Mouse (Mus musculus): Measurements from ENCODE around the gene Diexf. TPM values are rescaled to one million over a fixed set of nuclear protein-coding genes. Genes with fewer than 3 reads are reported as not detected.

Diexf gene
- polyA plus RNA-seq, 1 experiment, result 13.0 TPM

GRCm38 (mm10) chr1:193152872-193153271 lies 22.8 kb upstream of the Diexf start, which contains the start of gene Irf6:
Irf6 (plus strand) TSS chr1:193153111.
- 2% methylated on average over 30 of the region's 30 CpGs for WGBS
- DNase-seq, result peak; percentile 94
- H3K27ac ChIP-seq (ENCODE audit: insufficient read depth, low read depth, low read length), result peak within 1 kb of the TSS; percentile 32; the same call in 1 of the 2 replicates

GRCm38 (mm10) chr1:193151134-193151533 lies 21.1 kb upstream of the Diexf start:
- 68% methylated on average over 7 of the region's 7 CpGs for WGBS
- Histone ChIP-seq H3K4me1 (ENCODE audit: control insufficient read depth, insufficient read depth, low read length) (peaks cover 12% of the 10 kb centered on the region), H3K27ac (ENCODE audit: insufficient read depth, low read depth, low read length) (no peak overlapping the region), H3K36me3 (ENCODE audit: control insufficient read depth, insufficient read depth, low read length) (no peaks in the 10 kb centered on the region), H3K27me3 (replicated peaks; ENCODE audit: control insufficient read depth, insufficient read depth, low read length) (no peaks in the 10 kb centered on the region), H3K4me3 (ENCODE audit: insufficient read depth, low read depth, low read length) (no peak overlapping the region)
- no peak for DNase-seq
- TF ChIP-seq CTCF (conservative IDR thresholded peaks at IDR 0.05; ENCODE audit: insufficient read depth, insufficient read length, low read depth, low read length) (no peak), POLR2A (IDR thresholded peaks at IDR 0.05; ENCODE audit: low read depth, low read length) (no peak)

More at GRCm38 (mm10) chr1:193152872-193153271, 22.8 kb upstream of the Diexf start, which contains the start of gene Irf6:
- TF ChIP-seq CTCF (conservative IDR thresholded peaks at IDR 0.05; ENCODE audit: insufficient read depth, insufficient read length, low read depth, low read length), result no peak
- peak; percentile 71 for TF ChIP-seq POLR2A (IDR thresholded peaks at IDR 0.05; ENCODE audit: low read depth, low read length)
- Histone ChIP-seq H3K36me3 (ENCODE audit: control insufficient read depth, insufficient read depth, low read length) (no peaks in the 10 kb centered on the region), H3K4me1 (ENCODE audit: control insufficient read depth, insufficient read depth, low read length) (peaks cover 14% of the 10 kb centered on the region), H3K4me3 (ENCODE audit: insufficient read depth, low read depth, low read length) (peak within 1 kb of the TSS; percentile 77), H3K27me3 (replicated peaks; ENCODE audit: control insufficient read depth, insufficient read depth, low read length) (no peaks in the 10 kb centered on the region)

- no peak overlapping the region for H3K4me3 ChIP-seq (ENCODE audit: insufficient read depth, low read depth, low read length)
- DNase-seq, result no peak
- 75% methylated on average over 3 of the region's 3 CpGs for WGBS
- peaks cover 2% of the 10 kb centered on the region for H3K4me1 ChIP-seq (ENCODE audit: control insufficient read depth, insufficient read depth, low read length)
- no peaks in the 10 kb centered on the region for H3K27me3 ChIP-seq (replicated peaks; ENCODE audit: control insufficient read depth, insufficient read depth, low read length)
- no peak overlapping the region for H3K27ac ChIP-seq (ENCODE audit: insufficient read depth, low read depth, low read length)
- H3K36me3 ChIP-seq (ENCODE audit: control insufficient read depth, insufficient read depth, low read length), result no peaks in the 10 kb centered on the region
- TF ChIP-seq CTCF (conservative IDR thresholded peaks at IDR 0.05; ENCODE audit: insufficient read depth, insufficient read length, low read depth, low read length) (no peak), POLR2A (IDR thresholded peaks at IDR 0.05; ENCODE audit: low read depth, low read length) (no peak)
Observed at GRCm38 (mm10) chr1:193149231-193149630, 19.2 kb upstream of the Diexf start.

- WGBS, result 84% methylated on average over 1 of the region's 1 CpGs
- Histone ChIP-seq H3K4me1 (ENCODE audit: control insufficient read depth, insufficient read depth, low read length) (no peaks in the 10 kb centered on the region), H3K27me3 (replicated peaks; ENCODE audit: control insufficient read depth, insufficient read depth, low read length) (no peaks in the 10 kb centered on the region), H3K36me3 (ENCODE audit: control insufficient read depth, insufficient read depth, low read length) (no peaks in the 10 kb centered on the region), H3K4me3 (ENCODE audit: insufficient read depth, low read depth, low read length) (no peak overlapping the region), H3K27ac (ENCODE audit: insufficient read depth, low read depth, low read length) (no peak overlapping the region)
- TF ChIP-seq CTCF (conservative IDR thresholded peaks at IDR 0.05; ENCODE audit: insufficient read depth, insufficient read length, low read depth, low read length), result no peak
- TF ChIP-seq POLR2A (IDR thresholded peaks at IDR 0.05; ENCODE audit: low read depth, low read length), result no peak
- DNase-seq, result no peak
Observed at GRCm38 (mm10) chr1:193146416-193146815, 16.3 kb upstream of the Diexf start.

GRCm38 (mm10) chr1:193145101-193145500 lies 15.0 kb upstream of the Diexf start:
- 74% methylated on average over 4 of the region's 4 CpGs for WGBS

GRCm38 (mm10) chr1:193144516-193144915 lies 14.4 kb upstream of the Diexf start:
- no peak for TF ChIP-seq CTCF (conservative IDR thresholded peaks at IDR 0.05; ENCODE audit: insufficient read depth, insufficient read length, low read depth, low read length)
- no peak for TF ChIP-seq POLR2A (IDR thresholded peaks at IDR 0.05; ENCODE audit: low read depth, low read length)
- Histone ChIP-seq H3K27ac (ENCODE audit: insufficient read depth, low read depth, low read length) (no peak overlapping the region), H3K4me3 (ENCODE audit: insufficient read depth, low read depth, low read length) (no peak overlapping the region), H3K27me3 (replicated peaks; ENCODE audit: control insufficient read depth, insufficient read depth, low read length) (no peaks in the 10 kb centered on the region), H3K4me1 (ENCODE audit: control insufficient read depth, insufficient read depth, low read length) (no peaks in the 10 kb centered on the region), H3K36me3 (ENCODE audit: control insufficient read depth, insufficient read depth, low read length) (no peaks in the 10 kb centered on the region)
- 90% methylated on average over 6 of the region's 6 CpGs for WGBS
- no peak for DNase-seq

More at GRCm38 (mm10) chr1:193145101-193145500, 15.0 kb upstream of the Diexf start:
- Histone ChIP-seq H3K4me1 (ENCODE audit: control insufficient read depth, insufficient read depth, low read length) (no peaks in the 10 kb centered on the region), H3K4me3 (ENCODE audit: insufficient read depth, low read depth, low read length) (no peak overlapping the region), H3K27ac (ENCODE audit: insufficient read depth, low read depth, low read length) (no peak overlapping the region), H3K36me3 (ENCODE audit: control insufficient read depth, insufficient read depth, low read length) (no peaks in the 10 kb centered on the region), H3K27me3 (replicated peaks; ENCODE audit: control insufficient read depth, insufficient read depth, low read length) (no peaks in the 10 kb centered on the region)
- DNase-seq, result no peak
- no peak for TF ChIP-seq POLR2A (IDR thresholded peaks at IDR 0.05; ENCODE audit: low read depth, low read length)
- TF ChIP-seq CTCF (conservative IDR thresholded peaks at IDR 0.05; ENCODE audit: insufficient read depth, insufficient read length, low read depth, low read length), result no peak

- no peak for TF ChIP-seq CTCF (conservative IDR thresholded peaks at IDR 0.05; ENCODE audit: insufficient read depth, insufficient read length, low read depth, low read length)
- no peak for TF ChIP-seq POLR2A (IDR thresholded peaks at IDR 0.05; ENCODE audit: low read depth, low read length)
- Histone ChIP-seq H3K27ac (ENCODE audit: insufficient read depth, low read depth, low read length) (no peak overlapping the region), H3K36me3 (ENCODE audit: control insufficient read depth, insufficient read depth, low read length) (no peaks in the 10 kb centered on the region), H3K4me1 (ENCODE audit: control insufficient read depth, insufficient read depth, low read length) (no peaks in the 10 kb centered on the region), H3K4me3 (ENCODE audit: insufficient read depth, low read depth, low read length) (no peak overlapping the region), H3K27me3 (replicated peaks; ENCODE audit: control insufficient read depth, insufficient read depth, low read length) (no peaks in the 10 kb centered on the region)
- WGBS, result 88% methylated on average over 8 of the region's 8 CpGs
- no peak for DNase-seq
Observed at GRCm38 (mm10) chr1:193142517-193143062, 12.5 kb upstream of the Diexf start.
